Mouse (Mus musculus) intestine, embryonic 15.5 days (tissue): ENCODE measurements around the gene Camkmt. TPM values are rescaled to one million over a fixed set of nuclear protein-coding genes. Genes with fewer than 3 reads are reported as not detected.

Experiments used
- ATAC-seq: fragments of 200-750 bp; cut with Nextera tagmentation; 2 replicates; pipeline ENCODE4 v1.8.0; 2017; ENCODE audit warnings: moderate TSS enrichment, moderate library complexity
- H3K27ac ChIP-seq: fragments of 300-500 bp; sonication (generic); 2 replicates; pipeline ENCODE4 v1.5.1; 2015; ENCODE audit warnings: mild to moderate bottlenecking, inconsistent platforms
- H3K27me3 ChIP-seq: fragments of 300-500 bp; sonication (generic); replicated peaks from 2 replicates; pipeline ENCODE4 v1.6.1; 2015; ENCODE audit warnings: inconsistent platforms
- H3K36me3 ChIP-seq: fragments of 300-500 bp; sonication (generic); 2 replicates; pipeline ENCODE4 v1.6.1; 2015; ENCODE audit warnings: inconsistent platforms
- H3K4me1 ChIP-seq: fragments of 300-500 bp; sonication (generic); replicated peaks from 2 replicates; pipeline ENCODE4 v1.6.1; 2015; ENCODE audit warnings: inconsistent platforms
- H3K4me2 ChIP-seq: fragments of 300-500 bp; sonication (generic); replicated peaks from 2 replicates; pipeline ENCODE4 v1.6.1; 2015; ENCODE audit warnings: mild to moderate bottlenecking, inconsistent platforms
- H3K4me3 ChIP-seq: fragments of 300-500 bp; sonication (generic); replicated peaks from 2 replicates; pipeline ENCODE4 v1.5.1; 2015; ENCODE audit warnings: inconsistent platforms
- H3K9ac ChIP-seq: fragments of 300-500 bp; sonication (generic); 2 replicates; pipeline ENCODE4 v1.6.1; 2015; ENCODE audit warnings: inconsistent platforms
- H3K9me3 ChIP-seq: fragments of 300-500 bp; sonication (generic); 2 replicates; pipeline ENCODE4 v1.6.1; 2016; ENCODE audit warnings: inconsistent platforms
- WGBS: fragments of 180-500 bp; shearing (Covaris S2); methylation state at CpG from one replicate; pipeline ENCODE4 v1.1.7; 2015; 5-methylcytosine and 5-hydroxymethylcytosine counted together
- polyA plus RNA-seq: library from polyadenylated mRNA; unstranded; fragments of >200 nt; fragmentation: Nextera tagmentation; extraction: Ambion mirVana; gene quantifications from 2 replicates; pipeline ENCODE4 v1.2.1, GENCODE M21; 2015

The Camkmt gene
- polyA plus RNA-seq, 1 experiment from 2014 or later: 17.4 TPM

GRCm38 (mm10) chr17:85506206-85507088 is 416.1 kb downstream of the Camkmt start:
- Histone ChIP-seq H3K27ac (no peak overlapping the region), H3K4me3 (no peak overlapping the region), H3K4me2 (no peak overlapping the region), H3K9me3 (no peaks in the 10 kb centered on the region), H3K9ac (no peak overlapping the region), H3K27me3 (no peaks in the 10 kb centered on the region), H3K4me1 (no peaks in the 10 kb centered on the region), H3K36me3 (no peaks in the 10 kb centered on the region)
- WGBS: 82% methylated on average over 15 of the region's 15 CpGs
- ATAC-seq: no peak

- Histone ChIP-seq H3K36me3 (no peaks in the 10 kb centered on the region), H3K4me3 (no peak overlapping the region), H3K27ac (no peak overlapping the region), H3K27me3 (no peaks in the 10 kb centered on the region), H3K4me2 (no peak overlapping the region), H3K4me1 (no peaks in the 10 kb centered on the region), H3K9ac (no peak overlapping the region), H3K9me3 (no peaks in the 10 kb centered on the region)
- WGBS: 87% methylated on average over 4 of the region's 4 CpGs
- no peak for ATAC-seq
Measured at GRCm38 (mm10) chr17:85507089-85507460, 416.7 kb downstream of the Camkmt start.

Other genes with a start within 250 kb of the Camkmt start
- gene Ppm1b, start 133.8 kb upstream of the Camkmt start, polyA plus RNA-seq: 94.5 and 96.6 TPM in 2 replicates
- gene Slc3a1, start 62.2 kb upstream of the Camkmt start, polyA plus RNA-seq: 25.5 and 36.8 TPM in 2 replicates
- gene Prepl, start 311 bp upstream of the Camkmt start, polyA plus RNA-seq: 26.1 and 26.6 TPM in 2 replicates